ENCODE assay signal across 8 mouse cellular contexts in the genomic region with DNA sequence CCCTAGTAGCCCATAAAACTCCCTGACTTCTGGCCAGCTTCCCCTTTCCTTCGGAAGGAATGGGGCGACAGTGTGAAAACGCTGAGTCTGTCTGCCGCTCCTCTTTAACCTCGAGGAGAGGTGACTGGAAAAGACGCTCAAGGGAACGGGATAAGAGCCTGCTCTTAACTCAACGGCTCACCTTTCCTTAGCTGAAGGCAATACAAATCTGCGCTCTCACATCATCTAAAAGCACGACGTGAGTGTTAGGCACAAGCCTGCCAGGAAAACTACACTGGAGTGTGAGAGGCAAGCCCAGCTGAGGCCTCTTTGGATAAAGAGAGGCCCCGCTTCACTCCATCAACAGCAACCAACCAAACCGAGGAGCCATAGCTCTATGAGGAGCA. TPM values are rescaled to one million over a fixed set of nuclear protein-coding genes. Genes with fewer than 3 reads are reported as not detected.
DNase-seq lines count a peak whose midpoint lies in the region; ATAC-seq and TF ChIP-seq lines count a peak whose summit lies in the region.

Gene Nexn (minus strand): TSS at position 315 of the 386 bp plus-strand sequence.

- no peaks in the 10 kb centered on the region for H3K36me3 ChIP-seq in lung, embryonic 15.5 days
- no peaks in the 10 kb centered on the region for H3K36me3 ChIP-seq in hindbrain, postnatal 0 days (ENCODE audit: insufficient read depth, low read length)
- no peaks in the 10 kb centered on the region for H3K36me3 ChIP-seq in neural tube, embryonic 12.5 days

- DNase-seq in lung, postnatal 4 days: no peak
- DNase-seq in gastrocnemius, adult 18-20 months (ENCODE audit: low spot score): no peak
- no peak for DNase-seq in hindbrain, postnatal 0 days (ENCODE audit: low spot score)
- no peak for DNase-seq in urinary bladder, postnatal 4 days (ENCODE audit: low spot score in 2 of 2)
- no peak for DNase-seq in thymus, postnatal 25 days
- no peak for DNase-seq in left cerebral cortex, postnatal 14 days (ENCODE audit: low spot score in 2 of 2)

- ATAC-seq in lung, embryonic 15.5 days (ENCODE audit: borderline replicate concordance, extremely low read depth, low FRiP score, low TSS enrichment): peak; percentile 48
- peak; percentile 13 for ATAC-seq in hindbrain, postnatal 0 days
- ATAC-seq in neural tube, embryonic 12.5 days (ENCODE audit: low FRiP score, low read depth): peak; percentile 35

- intact Hi-C loops in left cerebral cortex, postnatal 14 days (cut with DNase I): loop anchor here (10.0 kb wide), 1 partner anchor 49 kb away; no protein-coding TSS in a partner anchor

- peak within 1 kb of the TSS; percentile 94 for H3K27ac ChIP-seq in lung, embryonic 15.5 days
- H3K27ac ChIP-seq in hindbrain, postnatal 0 days: no peak within 1 kb of the TSS
- H3K27ac ChIP-seq in neural tube, embryonic 12.5 days: no peak within 1 kb of the TSS

- WGBS in lung, embryonic 15.5 days: 4% methylated on average over 13 of the region's 13 CpGs
- 6% methylated on average over 13 of the region's 13 CpGs for WGBS in hindbrain, postnatal 0 days
- WGBS in neural tube, embryonic 12.5 days: 3% methylated on average over 13 of the region's 13 CpGs

- H3K4me1 ChIP-seq in lung, embryonic 15.5 days: peaks cover 23% of the 10 kb centered on the region
- H3K4me1 ChIP-seq in hindbrain, postnatal 0 days (ENCODE audit: insufficient read depth, low read length): no peaks in the 10 kb centered on the region
- H3K4me1 ChIP-seq in neural tube, embryonic 12.5 days: peaks cover 24% of the 10 kb centered on the region

- peak within 1 kb of the TSS; percentile 80 for H3K4me2 ChIP-seq in lung, embryonic 15.5 days
- H3K4me2 ChIP-seq in hindbrain, postnatal 0 days (ENCODE audit: low read depth, low read length): peak within 1 kb of the TSS; percentile 93
- H3K4me2 ChIP-seq in neural tube, embryonic 12.5 days (replicated peaks): peak within 1 kb of the TSS; percentile 95

- no peaks in the 10 kb centered on the region for H3K9me3 ChIP-seq in lung, embryonic 15.5 days
- no peaks in the 10 kb centered on the region for H3K9me3 ChIP-seq in hindbrain, postnatal 0 days (ENCODE audit: low read length)
- H3K9me3 ChIP-seq in neural tube, embryonic 12.5 days: no peaks in the 10 kb centered on the region

- no peak for TF ChIP-seq CTCF in hindbrain, postnatal 0 days (IDR thresholded peaks at IDR 0.05; ENCODE audit: low read depth)

- peak within 1 kb of the TSS; percentile 87 for H3K9ac ChIP-seq in lung, embryonic 15.5 days
- peak within 1 kb of the TSS; percentile 56 for H3K9ac ChIP-seq in hindbrain, postnatal 0 days (replicated peaks; ENCODE audit: low read length)
- peak within 1 kb of the TSS; percentile 70 for H3K9ac ChIP-seq in neural tube, embryonic 12.5 days

- peaks cover 13% of the 10 kb centered on the region; the same call in 1 of the 2 replicates for H3K27me3 ChIP-seq in lung, embryonic 15.5 days
- H3K27me3 ChIP-seq in hindbrain, postnatal 0 days (ENCODE audit: insufficient read depth, low read length): 0 out of 2 replicates have a peak, but pooled peaks cover 6% of the 10 kb centered on the region
- peaks cover 24% of the 10 kb centered on the region for H3K27me3 ChIP-seq in neural tube, embryonic 12.5 days (replicated peaks)

- peak within 1 kb of the TSS; percentile 67 for H3K4me3 ChIP-seq in lung, embryonic 15.5 days
- H3K4me3 ChIP-seq in hindbrain, postnatal 0 days (ENCODE audit: low read length): peak within 1 kb of the TSS; percentile 47
- H3K4me3 ChIP-seq in neural tube, embryonic 12.5 days: peak within 1 kb of the TSS; percentile 51

RNA-seq across cellular contexts. Expression of gene Nexn, which starts in this region (rescaled TPM):
- polyA plus RNA-seq in lung, embryonic 15.5 days (2015; fragmentation: Nextera tagmentation; extraction: Ambion mirVana): 64.4 and 75.1 TPM in 2 replicates
- total RNA-seq in gastrocnemius, adult 18-20 months (2021): 100 to 1,000 TPM; 443 to 513 TPM
- 0.37 and 6.4 TPM in 2 replicates for total RNA-seq in hindbrain, postnatal 0 days (2014; rRNA removed)
- 2.5 and 3.4 TPM in 2 replicates for polyA plus RNA-seq in hindbrain, postnatal 0 days (2015; fragmentation: Nextera tagmentation; extraction: Ambion mirVana)
- 5.1 and 9.0 TPM in 2 replicates for polyA plus RNA-seq in neural tube, embryonic 12.5 days (2016; fragmentation: Nextera tagmentation; extraction: Ambion mirVana)
- total RNA-seq in left cerebral cortex, postnatal 14 days (2021): 1 to 10 TPM; 1.6 to 1.8 TPM

Comparison
In these comparisons a context has a peak if more than half of its experiments do, and no peak if none do; other contexts are left out.
1. RNA of gene Nexn (total RNA-seq): 443 to 513 TPM in gastrocnemius, adult 18-20 months; 1.6 to 1.8 TPM in left cerebral cortex, postnatal 14 days and 0.37 to 6.4 TPM in hindbrain, postnatal 0 days; every median in the first group is over 10 times any median in the second.
2. Peak in every context shown above with its lines, with median percentiles within 50 percentile points of each other: ATAC-seq, H3K4me2 ChIP-seq, H3K4me3 ChIP-seq and H3K9ac ChIP-seq.